Mouse (Mus musculus) olfactory bulb, adult 2 months (tissue): ENCODE measurements around the gene Amdhd2.

ENCODE experiments used
- CTCF ChIP-seq: fragments of 200-500 bp; IDR thresholded peaks from 2 replicates; pipeline ENCODE4 v1.5.1; 2012; ENCODE audit warnings: low read depth, mild to moderate bottlenecking, low read length, moderate library complexity; ENCODE audit not compliant: insufficient read depth
- POLR2A ChIP-seq: fragments of 200-500 bp; IDR thresholded peaks from 2 replicates; pipeline ENCODE4 v1.6.1; 2012; ENCODE audit warnings: mild to moderate bottlenecking, low read depth, low read length, moderate library complexity; ENCODE audit not compliant: insufficient read depth

DNA sequence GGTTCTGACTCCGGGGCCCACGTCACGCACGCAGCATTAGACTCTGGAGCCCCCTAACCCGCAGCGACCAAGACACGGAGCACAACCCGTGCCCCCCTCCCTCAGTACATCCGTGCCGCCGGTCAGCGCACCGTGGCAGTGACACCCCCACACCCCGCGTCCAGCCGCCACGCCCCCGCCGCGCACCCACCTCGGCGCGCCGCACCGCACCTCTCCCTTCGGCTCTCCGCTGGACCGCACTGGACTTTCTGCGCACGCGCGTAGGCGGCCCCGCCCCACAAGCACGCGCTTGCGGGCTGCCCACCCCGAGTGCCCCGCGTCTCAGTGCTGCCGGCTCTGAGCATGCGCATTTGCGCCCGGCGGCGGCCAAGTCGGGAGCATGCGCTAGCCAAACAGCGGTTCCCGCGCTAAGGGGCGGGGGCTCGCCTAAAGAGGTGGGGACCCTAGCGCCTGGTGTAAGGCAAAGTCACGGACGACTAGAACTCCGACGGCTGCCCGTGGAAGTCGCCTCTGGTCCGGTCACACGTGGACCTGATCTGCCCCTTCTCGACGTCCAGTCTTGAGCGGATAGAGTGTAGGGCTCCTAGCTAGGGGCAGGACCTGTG, 41.8 kb upstream of the Amdhd2 start, which contains the start of gene Tbc1d24:
- TF ChIP-seq POLR2A (peak; percentile 75), CTCF (no peak)
